Mouse (Mus musculus) lung, embryonic 15.5 days (tissue): ENCODE results near the gene Lrrc73. TPM values are rescaled to one million over a fixed set of nuclear protein-coding genes. Genes with fewer than 3 reads are reported as not detected.

Experiments
- ATAC-seq: fragments of 200-750 bp; cut with Nextera tagmentation; 2 replicates; pipeline ENCODE4 v1.8.0; 2017; ENCODE audit warnings: moderate number of reproducible peaks, borderline replicate concordance; ENCODE audit not compliant: low FRiP score, low TSS enrichment; ENCODE audit errors: extremely low read depth
- H3K27ac ChIP-seq: fragments of 300-500 bp; sonication (generic); 2 replicates; pipeline ENCODE4 v1.5.1; 2015; ENCODE audit warnings: moderate library complexity, mild to moderate bottlenecking, inconsistent platforms
- H3K27me3 ChIP-seq: fragments of 300-500 bp; sonication (generic); 2 replicates; pipeline ENCODE4 v1.6.1; 2015; ENCODE audit warnings: inconsistent platforms
- H3K36me3 ChIP-seq: fragments of 300-500 bp; sonication (generic); 2 replicates; pipeline ENCODE4 v1.6.1; 2015; ENCODE audit warnings: inconsistent platforms
- H3K4me1 ChIP-seq: fragments of 300-500 bp; sonication (generic); 2 replicates; pipeline ENCODE4 v1.6.1; 2015; ENCODE audit warnings: inconsistent platforms
- H3K4me2 ChIP-seq: fragments of 300-500 bp; sonication (generic); 2 replicates; pipeline ENCODE4 v1.6.1; 2015; ENCODE audit warnings: inconsistent platforms, mild to moderate bottlenecking, moderate library complexity
- H3K4me3 ChIP-seq: fragments of 300-500 bp; sonication (generic); 2 replicates; pipeline ENCODE4 v1.5.1; 2015; ENCODE audit warnings: mild to moderate bottlenecking, inconsistent platforms
- H3K9ac ChIP-seq: fragments of 300-500 bp; sonication (generic); 2 replicates; pipeline ENCODE4 v1.6.1; 2015; ENCODE audit warnings: inconsistent platforms
- H3K9me3 ChIP-seq: fragments of 300-500 bp; sonication (generic); 2 replicates; pipeline ENCODE4 v1.6.1; 2016; ENCODE audit warnings: inconsistent platforms
- WGBS: fragments of 180-500 bp; shearing (Covaris S2); methylation state at CpG from one replicate; pipeline ENCODE4 v1.1.7; 2015; 5-methylcytosine and 5-hydroxymethylcytosine counted together
- microRNA counts: library from miRNA; unstranded; fragments of <30 nt; microRNA quantifications from one replicate; lab custom pipeline; 2016
- microRNA-seq: library from miRNA; unstranded; fragments of <30 nt; microRNA quantifications from one replicate; pipeline ENCODE4, GENCODE M21; 2016
- polyA plus RNA-seq: library from polyadenylated mRNA; unstranded; fragments of >200 nt; fragmentation: Nextera tagmentation; extraction: Ambion mirVana; gene quantifications from 2 replicates; pipeline ENCODE4 v1.2.1, GENCODE M21; 2015

Lrrc73 gene
- polyA plus RNA-seq, 1 experiment from 2014 or later: 0.66 TPM

- ATAC-seq: peak; percentile 81
- Histone ChIP-seq H3K27ac (no peak overlapping the region), H3K9ac (peak overlapping the region; percentile 48), H3K9me3 (no peaks in the 10 kb centered on the region), H3K4me3 (peak overlapping the region; percentile 49), H3K4me2 (peak overlapping the region; percentile 99), H3K27me3 (peaks cover 50% of the 10 kb centered on the region), H3K36me3 (no peaks in the 10 kb centered on the region), H3K4me1 (peaks cover 14% of the 10 kb centered on the region)
- WGBS: under 1% methylated on average over 48 of the region's 48 CpGs
Observed at GRCm38 (mm10) chr17:46298220-46298913, 45.0 kb downstream of the Lrrc73 start.

DNA sequence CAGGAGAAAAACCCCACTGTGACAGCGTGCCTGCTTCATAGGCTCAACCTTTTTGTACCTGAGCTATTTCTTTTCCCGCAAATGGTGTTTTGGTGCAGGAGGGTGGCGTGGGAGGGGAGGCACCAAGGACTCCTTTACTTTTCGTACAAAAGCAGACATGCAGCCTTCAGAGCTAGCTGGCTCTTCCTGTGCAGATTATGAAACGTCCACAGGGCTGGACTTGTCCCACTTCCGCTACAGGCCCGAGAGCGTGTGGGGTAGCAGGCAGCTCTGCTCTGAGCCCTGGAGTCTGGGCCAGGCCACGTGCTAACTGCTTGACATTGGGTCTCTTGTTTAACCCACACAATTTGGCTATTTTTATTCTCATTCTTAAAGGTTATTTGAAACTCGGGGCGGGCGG lies 48.6 kb downstream of the Lrrc73 start:
- no peak overlapping the region for H3K27ac ChIP-seq
- ATAC-seq: no peak
- peaks cover 14% of the 10 kb centered on the region for H3K4me1 ChIP-seq
- no peak overlapping the region for H3K4me3 ChIP-seq
- peaks cover 22% of the 10 kb centered on the region for H3K27me3 ChIP-seq
- no peak overlapping the region for H3K4me2 ChIP-seq
- no peaks in the 10 kb centered on the region for H3K36me3 ChIP-seq
- H3K9ac ChIP-seq: no peak overlapping the region
- WGBS: 66% methylated on average over 12 of the region's 12 CpGs
- no peaks in the 10 kb centered on the region for H3K9me3 ChIP-seq

- no peaks in the 10 kb centered on the region for H3K4me1 ChIP-seq
- H3K36me3 ChIP-seq: no peaks in the 10 kb centered on the region
- peaks cover 6% of the 10 kb centered on the region; the same call in 1 of the 2 replicates for H3K27me3 ChIP-seq
- whole genome bisulfite sequencing: 85% methylated on average over 9 of the region's 9 CpGs
- H3K9me3 ChIP-seq: no peaks in the 10 kb centered on the region
- H3K9ac ChIP-seq: no peak overlapping the region
- H3K4me2 ChIP-seq: no peak overlapping the region
- H3K4me3 ChIP-seq: no peak overlapping the region
- no peak for ATAC-seq
- no peak overlapping the region for H3K27ac ChIP-seq
Observed at GRCm38 (mm10) chr17:46304184-46304583, 50.9 kb downstream of the Lrrc73 start.

MicroRNAs within 50 kb of the gene (microRNA counts, 519-probe panel; counts per million panel counts)
- microRNA mmu-miR-693-3p (lab: Ali Mortazavi, UCI): 19.7 counts per million
- microRNA mmu-miR-693-5p (lab: Ali Mortazavi, UCI): 19.7 counts per million

Small RNAs within 50 kb of the gene (microRNA-seq; reads per million reads assigned to microRNA genes)
- gene Mir693: not detected

Other genes with a start within 250 kb of the Lrrc73 start
- gene Vegfa, start 221.2 kb upstream of the Lrrc73 start, polyA plus RNA-seq: 5.1 and 6.2 TPM in 2 replicates
- 143 TPM in 2 replicates for gene Mrps18a, start 142.5 kb upstream of the Lrrc73 start, polyA plus RNA-seq
- gene Rsph9, start 109.3 kb upstream of the Lrrc73 start, polyA plus RNA-seq: 17.0 and 19.4 TPM in 2 replicates
- gene Mad2l1bp, start 100.0 kb upstream of the Lrrc73 start, polyA plus RNA-seq: 50.3 and 51.8 TPM in 2 replicates
- 40.5 and 50.9 TPM in 2 replicates for gene Gtpbp2, start 92.5 kb upstream of the Lrrc73 start, polyA plus RNA-seq
- gene Polh, start 50.9 kb upstream of the Lrrc73 start, polyA plus RNA-seq: 21.4 and 21.9 TPM in 2 replicates
- gene Xpo5, start 50.7 kb upstream of the Lrrc73 start, polyA plus RNA-seq: 34.6 and 35.5 TPM in 2 replicates
- 84.6 and 92.4 TPM in 2 replicates for gene Polr1c, start 5.5 kb upstream of the Lrrc73 start, polyA plus RNA-seq
- gene Yipf3, start 5.5 kb upstream of the Lrrc73 start, polyA plus RNA-seq: 102 and 118 TPM in 2 replicates
- 36.2 and 37.5 TPM in 2 replicates for gene Tjap1, start 29.5 kb downstream of the Lrrc73 start, polyA plus RNA-seq
- 0.93 and 1.7 TPM in 2 replicates for gene Dlk2, start 43.9 kb downstream of the Lrrc73 start, polyA plus RNA-seq
- 3.9 and 5.3 TPM in 2 replicates for gene Abcc10, start 74.8 kb downstream of the Lrrc73 start, polyA plus RNA-seq
- 8.9 and 9.8 TPM in 2 replicates for gene Zfp318, start 130.2 kb downstream of the Lrrc73 start, polyA plus RNA-seq
- gene Crip3, start 175.4 kb downstream of the Lrrc73 start, polyA plus RNA-seq: 1.7 and 7.8 TPM in 2 replicates
- gene Slc22a7, start 184.9 kb downstream of the Lrrc73 start, polyA plus RNA-seq: 0.29 TPM in 1 of 2 replicates, not detected in the other
- gene Ttbk1, start 234.1 kb downstream of the Lrrc73 start, polyA plus RNA-seq: 0.04 and 0.11 TPM in 2 replicates
- gene Dnph1, start 243.2 kb downstream of the Lrrc73 start, polyA plus RNA-seq: 43.0 and 51.3 TPM in 2 replicates